Mouse (Mus musculus) ES-Bruce4 (cell line): ENCODE measurements around the gene Adipor1. TPM values are rescaled to one million over a fixed set of nuclear protein-coding genes. Genes with fewer than 3 reads are reported as not detected.

Source experiments
- H3K27ac ChIP-seq: 2 replicates; pipeline ENCODE4 v1.5.1; 2012; ENCODE audit warnings: low read length, inconsistent platforms; ENCODE audit not compliant: insufficient read depth
- H3K27me3 ChIP-seq: 2 replicates; pipeline ENCODE4 v1.6.1; 2012; ENCODE audit warnings: mild to moderate bottlenecking, low read length, inconsistent platforms; ENCODE audit not compliant: control insufficient read depth, poor library complexity, insufficient read depth, severe bottlenecking
- H3K36me3 ChIP-seq: 2 replicates; pipeline ENCODE4 v1.6.1; 2012; ENCODE audit warnings: inconsistent platforms, mild to moderate bottlenecking, low read length, moderate library complexity; ENCODE audit not compliant: control insufficient read depth, poor library complexity, insufficient read depth, severe bottlenecking
- H3K4me1 ChIP-seq: one replicate; pipeline ENCODE4 v1.8.1; 2011; ENCODE audit warnings: low read length; ENCODE audit not compliant: control insufficient read depth, insufficient read depth
- H3K4me3 ChIP-seq: 2 replicates; pipeline ENCODE4 v1.5.1; 2011; ENCODE audit warnings: low read depth, mild to moderate bottlenecking, low read length
- H3K9ac ChIP-seq: 2 replicates; pipeline ENCODE4 v1.6.1; 2012; ENCODE audit warnings: low read depth, mild to moderate bottlenecking, inconsistent platforms; ENCODE audit not compliant: poor library complexity, severe bottlenecking
- H3K9me3 ChIP-seq: replicated peaks from 2 replicates; pipeline ENCODE4 v1.6.1; 2012; ENCODE audit warnings: mild to moderate bottlenecking, low read length, inconsistent platforms; ENCODE audit not compliant: control insufficient read depth, poor library complexity, insufficient read depth, severe bottlenecking
- CTCF ChIP-seq: IDR thresholded peaks from one replicate; pipeline ENCODE4 v1.8.1; 2011; ENCODE audit warnings: low read depth, low read length
- EP300 ChIP-seq: IDR thresholded peaks from 2 replicates; pipeline ENCODE4 v1.6.1; 2011; ENCODE audit warnings: low read depth, low read length; ENCODE audit not compliant: insufficient read depth
- POLR2A ChIP-seq: IDR thresholded peaks from one replicate; pipeline ENCODE4 v1.8.1; 2011; ENCODE audit warnings: low read length; ENCODE audit not compliant: insufficient read depth
- polyA plus RNA-seq: library from polyadenylated mRNA; stranded (reverse); fragments of >200 nt; gene quantifications from 2 replicates; pipeline ENCODE4 v1.2.4, GENCODE M21; 2011; ENCODE audit warnings: low read depth; ENCODE audit not compliant: missing spikeins, insufficient read depth, insufficient read length

Adipor1 gene
- polyA plus RNA-seq, 1 experiment, result 119 TPM

DNA sequence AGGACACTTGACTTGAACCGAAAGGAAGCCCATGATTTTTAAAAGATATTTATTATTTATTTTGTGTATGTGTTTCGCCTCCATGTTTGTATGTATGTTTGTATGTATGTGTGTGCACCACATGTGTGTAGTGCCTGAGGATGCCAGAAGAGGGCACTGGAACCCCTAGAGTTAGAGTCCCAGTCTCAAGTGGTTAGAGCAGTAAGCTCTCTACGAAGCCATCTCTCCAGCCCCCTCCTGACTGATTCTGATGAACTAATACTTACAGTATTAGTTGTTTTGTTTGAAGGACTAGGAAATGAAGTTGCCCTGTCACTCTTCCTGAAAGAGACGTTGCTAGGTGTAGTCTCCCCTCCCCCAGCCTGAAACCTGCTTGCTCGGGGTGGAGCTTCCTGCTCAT is 15.4 kb upstream of the Adipor1 start:
- H3K4me1 ChIP-seq, result no peaks in the 10 kb centered on the region
- peaks cover 10% of the 10 kb centered on the region for H3K9me3 ChIP-seq
- no peak overlapping the region for H3K4me3 ChIP-seq
- H3K27ac ChIP-seq, result no peak overlapping the region; the same call in 1 of the 2 replicates
- H3K27me3 ChIP-seq, result no peaks in the 10 kb centered on the region
- H3K9ac ChIP-seq, result no peak overlapping the region
- no peaks in the 10 kb centered on the region for H3K36me3 ChIP-seq
- TF ChIP-seq POLR2A, result no peak
- no peak for TF ChIP-seq EP300
- peak; percentile 18 for TF ChIP-seq CTCF

DNA sequence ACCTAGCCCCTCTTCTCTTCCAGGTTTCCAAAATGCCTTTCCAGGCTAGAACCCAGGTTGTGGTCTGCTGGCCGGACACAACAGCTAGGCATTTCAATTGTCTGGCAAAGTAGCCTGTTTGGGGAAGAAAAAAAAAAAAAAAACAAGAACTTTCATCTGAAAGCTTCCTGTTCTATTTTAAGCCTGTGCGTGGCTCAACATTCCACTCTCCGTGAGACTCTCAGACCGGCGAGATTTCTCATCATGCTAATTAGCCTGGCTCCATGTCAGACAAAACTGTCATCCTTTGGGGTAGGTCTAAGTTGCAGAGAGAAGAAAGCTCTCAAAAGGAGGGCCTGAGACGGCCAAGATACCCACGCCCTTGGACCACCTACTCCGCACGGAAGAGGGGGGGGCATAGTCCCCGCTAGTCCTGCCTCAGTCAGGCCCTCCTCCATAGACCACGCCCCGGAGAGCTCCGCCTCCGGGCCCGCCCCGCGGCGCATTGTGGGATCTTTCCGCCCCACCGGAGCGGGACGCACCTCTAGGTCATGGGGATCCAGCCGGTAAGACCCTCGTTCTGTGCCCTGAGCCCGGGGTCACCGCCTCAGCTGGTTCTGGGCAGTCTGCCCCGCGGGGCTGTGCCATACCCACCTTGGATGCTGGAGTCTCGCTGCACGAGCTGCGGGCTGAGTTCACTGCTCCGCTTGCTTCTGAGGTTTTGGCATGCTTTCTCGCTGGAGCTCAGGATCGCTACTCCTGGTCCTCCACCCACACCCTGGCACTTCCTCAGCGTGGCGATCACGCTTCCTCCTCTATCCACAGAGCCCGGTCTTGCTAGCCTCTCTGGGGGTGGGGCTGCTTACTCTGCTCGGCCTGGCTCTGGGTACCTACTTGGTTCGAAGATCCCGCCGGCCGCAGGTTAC is 9.4 kb upstream of the Adipor1 start, which contains the start of gene Cyb5r1:
Cyb5r1 (plus strand) TSS at position 51 of the 905 bp plus-strand sequence.
- TF ChIP-seq EP300 (peak; percentile 71; the same call in 1 of the 2 replicates), CTCF (no peak), POLR2A (peak; percentile 73)
- peak within 1 kb of the TSS; percentile 84 for H3K4me3 ChIP-seq
- no peaks in the 10 kb centered on the region for H3K27me3 ChIP-seq
- H3K36me3 ChIP-seq, result peaks cover 39% of the 10 kb centered on the region
- H3K9me3 ChIP-seq, result peaks cover 3% of the 10 kb centered on the region; the same call in 1 of the 2 replicates
- no peaks in the 10 kb centered on the region for H3K4me1 ChIP-seq
- peak within 1 kb of the TSS; percentile 69 for H3K9ac ChIP-seq
- peak within 1 kb of the TSS; percentile 83 for H3K27ac ChIP-seq

DNA sequence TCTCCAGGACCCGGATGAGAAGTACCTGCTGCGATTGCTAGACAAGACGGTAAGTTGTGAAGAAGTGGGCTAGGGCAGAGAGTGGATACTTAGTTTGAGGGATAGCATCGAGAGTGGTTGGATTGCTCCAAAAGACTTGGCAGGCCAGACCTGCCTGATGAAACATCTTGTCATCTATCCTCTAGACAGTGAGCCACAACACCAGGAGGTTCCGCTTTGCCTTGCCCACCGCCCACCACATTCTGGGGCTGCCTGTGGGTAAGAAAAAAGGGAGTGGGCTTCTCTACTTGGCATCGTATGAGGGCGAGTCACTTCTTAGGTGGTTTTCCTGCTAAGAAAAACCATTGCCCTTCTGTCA is 8.8 kb upstream of the Adipor1 start:
- TF ChIP-seq CTCF (no peak), POLR2A (no peak), EP300 (no peak)
- Histone ChIP-seq H3K27ac (peak overlapping the region; percentile 79), H3K9ac (peak overlapping the region; percentile 69), H3K9me3 (peaks cover 3% of the 10 kb centered on the region; the same call in 1 of the 2 replicates), H3K4me1 (no peaks in the 10 kb centered on the region), H3K27me3 (no peaks in the 10 kb centered on the region), H3K36me3 (peaks cover 45% of the 10 kb centered on the region), H3K4me3 (peak overlapping the region; percentile 84)

DNA sequence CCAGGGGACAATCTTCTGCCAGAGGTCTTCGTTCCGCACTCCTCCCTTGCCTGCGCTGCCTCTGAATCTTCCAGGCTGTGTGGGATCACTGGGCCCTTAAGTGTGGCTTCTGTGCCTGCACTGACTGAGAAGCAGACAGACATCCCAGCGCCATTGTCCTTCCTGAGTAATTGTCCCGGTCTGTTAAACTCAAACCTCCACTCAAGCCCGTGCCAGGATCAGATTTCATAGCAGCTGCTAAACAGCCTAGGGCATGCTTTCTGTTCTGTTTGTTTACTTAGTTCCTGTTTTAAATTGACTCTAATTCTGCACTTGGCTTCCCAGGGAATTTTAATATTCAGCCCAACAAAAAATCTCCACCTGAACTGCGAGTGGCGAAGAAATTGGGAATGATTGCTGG is 7.1 kb upstream of the Adipor1 start:
- no peaks in the 10 kb centered on the region for H3K4me1 ChIP-seq
- peaks cover 3% of the 10 kb centered on the region; the same call in 1 of the 2 replicates for H3K9me3 ChIP-seq
- H3K27me3 ChIP-seq, result no peaks in the 10 kb centered on the region
- H3K4me3 ChIP-seq, result no peak overlapping the region
- H3K27ac ChIP-seq, result no peak overlapping the region
- no peak overlapping the region for H3K9ac ChIP-seq
- H3K36me3 ChIP-seq, result peaks cover 51% of the 10 kb centered on the region
- TF ChIP-seq EP300 (no peak), CTCF (no peak), POLR2A (no peak)

DNA sequence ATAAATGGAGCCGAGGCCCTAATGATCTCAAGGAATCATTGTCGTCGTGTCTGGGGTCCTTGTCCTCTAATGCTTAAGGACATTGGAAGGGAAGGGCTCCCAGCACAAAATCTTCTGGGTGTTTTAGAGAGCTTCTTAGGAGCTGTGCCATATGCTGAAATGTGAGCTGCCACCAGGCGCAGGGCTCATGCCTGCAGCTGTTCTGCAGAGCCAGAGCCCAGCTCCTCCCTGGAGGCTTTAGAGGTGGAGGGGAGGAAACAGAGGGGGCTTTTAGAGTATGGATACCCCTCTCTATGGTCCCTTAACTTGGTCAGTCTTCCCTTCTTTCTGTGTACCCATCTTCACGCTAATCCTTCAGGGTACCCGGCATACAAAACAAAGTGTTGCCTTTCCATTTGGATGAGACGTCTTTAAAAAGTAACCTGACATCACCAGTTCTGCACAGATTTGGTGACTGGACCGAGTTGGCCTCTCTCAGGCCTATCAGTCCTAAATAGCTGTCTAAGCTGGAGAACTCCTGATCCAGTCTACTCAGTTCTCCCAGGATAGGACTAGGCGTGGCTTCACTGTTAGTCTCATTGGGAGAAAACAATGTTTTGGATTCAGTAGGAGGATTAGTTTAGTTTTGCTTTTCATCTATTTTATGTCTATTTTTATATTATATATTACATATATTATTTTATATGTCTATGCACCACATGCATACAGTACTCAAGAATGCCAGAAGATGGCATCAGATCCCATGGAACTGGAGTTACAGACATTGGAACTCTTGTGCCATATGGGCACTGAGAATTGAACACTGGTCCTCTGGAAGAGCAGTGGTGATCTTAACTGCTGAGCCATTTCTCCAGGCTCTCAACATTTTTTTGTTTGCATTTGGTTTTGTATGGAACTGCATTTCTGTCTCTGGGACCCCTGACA is 3.2 kb upstream of the Adipor1 start:
- H3K36me3 ChIP-seq, result peaks cover 51% of the 10 kb centered on the region
- H3K4me3 ChIP-seq, result no peak overlapping the region
- H3K27me3 ChIP-seq, result no peaks in the 10 kb centered on the region
- H3K9me3 ChIP-seq, result peaks cover 3% of the 10 kb centered on the region; the same call in 1 of the 2 replicates
- no peak for TF ChIP-seq POLR2A
- no peak for TF ChIP-seq CTCF
- no peak for TF ChIP-seq EP300
- H3K27ac ChIP-seq, result no peak overlapping the region
- no peak overlapping the region for H3K9ac ChIP-seq
- H3K4me1 ChIP-seq, result peaks cover under 1% of the 10 kb centered on the region
